Comparison of ENCODE assay signal across 8 mouse cellular contexts in genomic region chr1:74110932-74111695, GRCm38 (mm10). TPM values are rescaled to one million over a fixed set of nuclear protein-coding genes. Genes with fewer than 3 reads are reported as not detected.
DNase-seq lines count a peak whose midpoint lies in the region; ATAC-seq and TF ChIP-seq lines count a peak whose summit lies in the region.

No protein-coding gene starts in this region.

- peak; percentile 21; the same call in 1 of the 2 replicates for ATAC-seq in lung, embryonic 15.5 days (ENCODE audit: borderline replicate concordance, extremely low read depth, low FRiP score, low TSS enrichment)
- peak; percentile 92 for ATAC-seq in forebrain, embryonic 12.5 days (ENCODE audit: low FRiP score)

- WGBS in lung, embryonic 15.5 days = 23% methylated on average over 8 of the region's 8 CpGs
- 59% methylated on average over 8 of the region's 8 CpGs for WGBS in lung, adult 2 months
- WGBS in forebrain, embryonic 12.5 days = 6% methylated on average over 8 of the region's 8 CpGs
- 90% methylated on average over 8 of the region's 8 CpGs for WGBS in thymus, adult 2 months

- no peak for TF ChIP-seq POLR2A in lung, adult 2 months (IDR thresholded peaks at IDR 0.05; ENCODE audit: borderline replicate concordance, extremely low read depth, low read depth, low read length)
- no peak for TF ChIP-seq POLR2A in thymus, adult 2 months (IDR thresholded peaks at IDR 0.05; ENCODE audit: control insufficient read depth, extremely low read depth, insufficient read depth, low read length, poor library complexity)

- no peak overlapping the region for H3K27ac ChIP-seq in lung, embryonic 15.5 days
- H3K27ac ChIP-seq in forebrain, embryonic 12.5 days = peak overlapping the region; percentile 84
- H3K27ac ChIP-seq in thymus, adult 2 months (ENCODE audit: control insufficient read depth, insufficient read depth, low read length) = no peak overlapping the region

- no peaks in the 10 kb centered on the region for H3K36me3 ChIP-seq in lung, embryonic 15.5 days
- H3K36me3 ChIP-seq in forebrain, embryonic 12.5 days (replicated peaks) = no peaks in the 10 kb centered on the region
- H3K36me3 ChIP-seq in thymus, adult 2 months (ENCODE audit: control insufficient read depth, insufficient read depth, low read length) = no peaks in the 10 kb centered on the region

- H3K27me3 ChIP-seq in lung, embryonic 15.5 days = no peaks in the 10 kb centered on the region
- H3K27me3 ChIP-seq in forebrain, embryonic 12.5 days = no peaks in the 10 kb centered on the region; the same call in 1 of the 2 replicates
- no peaks in the 10 kb centered on the region for H3K27me3 ChIP-seq in thymus, adult 2 months (ENCODE audit: control insufficient read depth, insufficient read depth, low read length)

- no peak overlapping the region for H3K4me3 ChIP-seq in lung, embryonic 15.5 days
- no peak overlapping the region for H3K4me3 ChIP-seq in lung, adult 2 months (replicated peaks; ENCODE audit: extremely low read depth, low read depth, low read length)
- no peak overlapping the region for H3K4me3 ChIP-seq in forebrain, embryonic 12.5 days (replicated peaks)
- H3K4me3 ChIP-seq in thymus, adult 2 months (ENCODE audit: control insufficient read depth, insufficient read depth, low read length) = no peak overlapping the region

- DNase-seq in lung, adult 2 months = no peak
- peak; percentile 63 for DNase-seq in kidney, postnatal 10 days
- DNase-seq in retina, embryonic 14.5 days (ENCODE audit: low spot score) = peak; percentile 73
- no peak for DNase-seq in thymus, adult 2 months
- DNase-seq in adrenal gland, adult 18-20 months (ENCODE audit: low spot score in 2 of 2) = no peak
- DNase-seq in B cell, adult 2 months = no peak

- no peaks in the 10 kb centered on the region for H3K9me3 ChIP-seq in lung, embryonic 15.5 days
- no peaks in the 10 kb centered on the region for H3K9me3 ChIP-seq in forebrain, embryonic 12.5 days

- no peak for TF ChIP-seq CTCF in lung, adult 2 months (IDR thresholded peaks at IDR 0.05; ENCODE audit: insufficient read depth, low read length)
- no peak for TF ChIP-seq CTCF in thymus, adult 2 months (IDR thresholded peaks at IDR 0.05; ENCODE audit: borderline replicate concordance, control insufficient read depth, extremely low read depth, insufficient read depth, low read length, poor library complexity)

- H3K9ac ChIP-seq in lung, embryonic 15.5 days = no peak overlapping the region
- H3K9ac ChIP-seq in forebrain, embryonic 12.5 days = no peak overlapping the region

- no peak overlapping the region for H3K4me2 ChIP-seq in lung, embryonic 15.5 days
- H3K4me2 ChIP-seq in forebrain, embryonic 12.5 days = peak overlapping the region; percentile 33

- H3K4me1 ChIP-seq in lung, embryonic 15.5 days = peaks cover 11% of the 10 kb centered on the region
- H3K4me1 ChIP-seq in lung, adult 2 months (ENCODE audit: control insufficient read depth, insufficient read depth, low read length) = no peaks in the 10 kb centered on the region
- peaks cover 51% of the 10 kb centered on the region for H3K4me1 ChIP-seq in forebrain, embryonic 12.5 days
- H3K4me1 ChIP-seq in thymus, adult 2 months (replicated peaks; ENCODE audit: control insufficient read depth, insufficient read depth, low read length) = no peaks in the 10 kb centered on the region

RNA-seq across cellular contexts. Expression of gene Tns1, which starts 13.1 kb away (rescaled TPM):
- 104 and 130 TPM in 2 replicates for polyA plus RNA-seq in lung, embryonic 15.5 days (2015; fragmentation: Nextera tagmentation; extraction: Ambion mirVana)
- polyA plus RNA-seq in lung, adult 2 months (2012; rRNA removed) = 781 and 1,078 TPM in 2 replicates
- 13.0 and 15.9 TPM in 2 replicates for polyA plus RNA-seq in forebrain, embryonic 12.5 days (2016; fragmentation: Nextera tagmentation; extraction: Ambion mirVana)
- 117 and 122 TPM in 2 replicates for polyA plus RNA-seq in thymus, adult 2 months (2012; rRNA removed)
- 100 to 1,000 TPM; 389 to 450 TPM for total RNA-seq in adrenal gland, adult 18-20 months (2021)

RNA-seq across cellular contexts. Expression of gene Rufy4, which starts 14.2 kb away (rescaled TPM):
- polyA plus RNA-seq in lung, embryonic 15.5 days (2015; fragmentation: Nextera tagmentation; extraction: Ambion mirVana) = 0.35 and 0.41 TPM in 2 replicates
- 1.4 and 1.6 TPM in 2 replicates for polyA plus RNA-seq in lung, adult 2 months (2012; rRNA removed)
- 0.24 and 0.33 TPM in 2 replicates for polyA plus RNA-seq in forebrain, embryonic 12.5 days (2016; fragmentation: Nextera tagmentation; extraction: Ambion mirVana)
- polyA plus RNA-seq in thymus, adult 2 months (2012; rRNA removed) = 0.49 and 1.0 TPM in 2 replicates
- 1 to 10 TPM; 1.3 to 2.0 TPM for total RNA-seq in adrenal gland, adult 18-20 months (2021)

RNA-seq across cellular contexts. Expression of gene Cxcr2, which starts 42.7 kb away (rescaled TPM):
- polyA plus RNA-seq in lung, embryonic 15.5 days (2015; fragmentation: Nextera tagmentation; extraction: Ambion mirVana) = 0.05 and 0.12 TPM in 2 replicates
- 3.2 and 6.4 TPM in 2 replicates for polyA plus RNA-seq in lung, adult 2 months (2012; rRNA removed)
- polyA plus RNA-seq in forebrain, embryonic 12.5 days (2016; fragmentation: Nextera tagmentation; extraction: Ambion mirVana) = 0.14 TPM in 1 of 2 replicates, not detected in the other
- polyA plus RNA-seq in thymus, adult 2 months (2012; rRNA removed) = 0.74 and 2.2 TPM in 2 replicates
- total RNA-seq in adrenal gland, adult 18-20 months (2021) = under 1 TPM in 1 of 2 experiments, not detected in 1; 0.13 TPM

Comparison
In these comparisons a context has a peak if more than half of its experiments do, and no peak if none do; other contexts are left out.
1. DNase-seq: peak in kidney, postnatal 10 days (single experiment) and retina, embryonic 14.5 days (single experiment); none in lung, adult 2 months (single experiment), thymus, adult 2 months (single experiment), adrenal gland, adult 18-20 months (0 of 2) and B cell, adult 2 months (0 of 2).